Mouse (Mus musculus) R1 (cell line): ENCODE data around the gene Fam171b.

Experiments
- DNase-seq: peaks from one replicate; pipeline ENCODE4 v3.0.0-alpha.2; 2018; ENCODE audit warnings: low read depth, low spot score

Gene Fam171b

DNA sequence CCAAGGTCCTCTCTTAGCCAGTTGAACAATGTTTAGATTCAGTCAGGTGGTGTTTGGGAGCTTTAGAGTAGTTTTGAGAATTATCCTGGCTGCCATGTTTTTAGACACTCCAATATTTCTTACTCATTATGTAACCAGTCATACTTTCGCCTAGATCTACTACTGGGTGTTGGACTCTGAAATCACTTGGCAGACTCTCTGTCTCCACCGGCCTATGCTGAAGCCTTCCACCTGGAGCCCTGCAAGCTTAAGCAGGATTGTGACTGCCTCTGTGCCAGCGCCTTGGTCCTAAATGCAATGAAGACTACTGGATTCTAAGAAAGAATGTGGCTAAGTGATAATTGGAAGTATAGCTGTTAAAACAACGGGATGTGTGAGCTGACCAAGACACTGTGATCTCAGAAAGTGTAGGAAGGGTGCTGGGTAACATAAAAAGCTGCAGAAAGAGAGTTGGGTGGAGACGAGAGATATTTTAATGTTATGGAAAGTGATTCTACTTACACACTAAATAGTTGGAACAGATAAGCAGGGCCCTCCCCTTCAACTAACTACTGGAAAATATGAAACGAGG lies 71.5 kb downstream of the Fam171b start:
- no peak for DNase-seq

DNA sequence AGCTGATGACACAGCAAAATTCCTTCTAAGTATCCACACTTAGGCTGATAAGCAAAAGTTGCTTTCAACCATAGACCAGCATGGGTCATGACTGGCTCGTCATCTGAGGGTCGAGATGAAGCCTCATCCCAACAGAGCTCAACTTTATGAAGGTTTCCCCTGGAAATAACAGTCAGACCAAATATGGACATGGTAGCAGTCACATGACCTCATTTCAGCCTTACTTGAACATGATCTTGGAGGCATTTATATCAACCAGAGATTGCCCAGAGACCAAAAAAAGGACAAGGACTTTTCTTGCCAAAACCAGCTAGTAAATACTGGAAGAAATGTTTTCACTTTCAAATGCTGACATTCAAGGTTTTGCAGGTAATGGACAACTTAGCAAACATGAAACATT lies 81.3 kb downstream of the Fam171b start:
- DNase-seq, result no peak

DNA sequence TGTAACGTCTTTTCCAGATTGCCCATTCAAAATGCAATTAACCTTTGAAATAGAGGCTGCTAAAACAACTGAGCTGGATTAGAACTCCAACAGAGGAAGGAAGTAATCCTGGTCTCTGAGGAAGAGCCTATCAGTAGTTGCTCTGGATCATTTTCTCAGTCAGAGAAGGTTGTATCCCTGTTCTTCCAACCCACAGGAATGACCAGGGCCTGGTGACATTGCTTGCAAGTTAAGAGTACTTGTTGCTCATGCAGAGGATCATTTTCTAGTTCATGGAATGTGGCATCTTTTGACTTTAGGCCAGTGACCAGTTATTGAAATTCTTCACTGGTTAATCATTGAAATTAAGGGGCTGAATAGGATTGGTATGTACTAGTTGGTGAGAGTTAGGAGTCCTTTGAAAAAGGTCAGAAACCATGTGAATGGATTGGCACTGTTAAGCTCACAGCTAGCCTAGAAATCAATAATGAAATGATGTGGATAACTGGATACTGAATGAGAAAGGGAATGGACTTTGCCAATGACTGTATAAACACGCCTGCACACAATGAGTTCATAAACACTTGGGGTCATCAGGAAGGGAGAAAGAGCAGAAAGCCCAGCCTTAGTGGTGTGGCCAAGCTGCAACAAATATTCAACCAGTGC lies 89.6 kb downstream of the Fam171b start:
- no peak for DNase-seq

DNA sequence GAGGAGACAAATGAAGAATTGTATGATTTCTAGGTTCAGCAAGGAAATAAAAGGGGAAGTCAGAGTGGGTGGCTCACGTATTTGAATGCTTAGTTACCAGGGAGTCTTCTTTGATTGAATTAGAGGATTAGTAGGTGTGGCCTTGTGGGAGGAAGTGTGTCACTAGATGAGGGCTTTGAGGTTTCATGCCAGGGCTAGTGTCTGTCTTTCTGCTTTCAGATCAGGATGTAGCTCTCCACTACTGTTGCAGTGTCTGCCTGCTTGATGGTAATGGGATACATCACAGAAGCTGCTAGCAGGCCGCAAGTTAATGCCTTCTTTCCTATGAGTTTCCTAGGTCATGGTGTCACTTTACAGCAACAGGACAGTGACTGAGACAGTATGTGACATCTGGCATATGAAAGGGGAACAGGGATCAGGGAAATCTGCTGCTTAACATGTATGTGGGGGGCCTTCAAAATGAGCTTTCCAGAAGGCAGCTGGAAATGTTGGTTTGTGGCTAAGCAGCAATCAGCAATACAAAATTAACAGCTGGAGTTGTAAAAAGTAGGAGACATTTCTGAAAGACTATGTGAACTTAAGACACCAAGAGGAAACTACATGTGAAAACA lies 117.1 kb downstream of the Fam171b start:
- DNase-seq, result no peak
